Mouse (Mus musculus): ENCODE measurements around the gene Cdpf1.

- TF ChIP-seq CTCF (conservative IDR thresholded peaks at IDR 0.05 in 1 of 2, IDR thresholded peaks at IDR 0.05 in 1 of 2; ENCODE audit: low read depth in 2 of 2, low read length in 2 of 2): peak in 1 of 2 experiments; percentile 29; a peak in 1 of 4 replicates
- TF ChIP-seq CHD2 (IDR thresholded peaks at IDR 0.05; ENCODE audit: low read length): no peak
- TF ChIP-seq POLR2A (IDR thresholded peaks at IDR 0.05; ENCODE audit: low read depth, low read length): no peak
These were observed 3.1 kb downstream of the Cdpf1 start for GRCm38 (mm10) chr15:85808434-85808833.

Data from CH12.LX (cell line).